Mouse (Mus musculus) ovary, adult 2 months (tissue): ENCODE results near the gene C1rl. TPM values are rescaled to one million over a fixed set of nuclear protein-coding genes. Genes with fewer than 3 reads are reported as not detected.

Experiments used
- polyA plus RNA-seq: library from polyadenylated mRNA; depleted of rRNA; stranded (reverse); fragments of >200 nt; gene quantifications from 2 replicates; pipeline ENCODE4 v1.2.3, GENCODE M21; 2012; rRNA removed

The C1rl gene
- polyA plus RNA-seq = 3.6 and 4.3 TPM in 2 replicates

GRCm38 (mm10) chr6:124492842-124493561 lies at the start of gene C1rl:
Gene C1rl, plus strand, starts transcription at chr6:124493113.

GRCm38 (mm10) chr6:124464305-124465271 lies 28.3 kb upstream of the C1rl start, which contains the start of gene Clstn3:
Gene Clstn3, minus strand, starts transcription at chr6:124464794.

GRCm38 (mm10) chr6:124512355-124512836 lies 19.5 kb downstream of the C1rl start, which contains the start of gene C1ra:
Gene C1ra, plus strand, starts transcription at chr6:124512405.

GRCm38 (mm10) chr6:124542284-124542683 lies 49.4 kb downstream of the C1rl start, which contains the start of gene C1s1:
Gene C1s1, minus strand, starts transcription at chr6:124542359.

Other genes starting within 250 kb of the C1rl start
- gene Cd163, start 188.5 kb upstream of the C1rl start, polyA plus RNA-seq = 0.23 and 0.34 TPM in 2 replicates
- 66.4 and 66.9 TPM in 2 replicates for gene Pex5, start 78.0 kb upstream of the C1rl start, polyA plus RNA-seq
- gene Clstn3, start 28.3 kb upstream of the C1rl start, polyA plus RNA-seq = 28.5 and 42.6 TPM in 2 replicates
- 30.8 and 35.5 TPM in 2 replicates for gene C1ra, start 19.3 kb downstream of the C1rl start, polyA plus RNA-seq
- gene C1s1, start 49.2 kb downstream of the C1rl start, polyA plus RNA-seq = 61.1 and 87.7 TPM in 2 replicates
- gene C1rb, start 77.2 kb downstream of the C1rl start, polyA plus RNA-seq = 0.10 and 0.28 TPM in 2 replicates
- gene C1s2, start 143.0 kb downstream of the C1rl start, polyA plus RNA-seq = 0.09 and 0.21 TPM in 2 replicates
- 174 and 229 TPM in 2 replicates for gene Lpcat3, start 169.9 kb downstream of the C1rl start, polyA plus RNA-seq
- gene Emg1, start 219.1 kb downstream of the C1rl start, polyA plus RNA-seq = 43.9 and 53.5 TPM in 2 replicates
- 133 and 151 TPM in 2 replicates for gene Phb2, start 219.2 kb downstream of the C1rl start, polyA plus RNA-seq
- 15.2 and 17.3 TPM in 2 replicates for gene Ptpn6, start 245.6 kb downstream of the C1rl start, polyA plus RNA-seq
- gene Grcc10, start 248.3 kb downstream of the C1rl start, polyA plus RNA-seq = 266 and 371 TPM in 2 replicates